Mouse (Mus musculus) kidney, postnatal 36 days (tissue): ENCODE data around the gene Spag17.
"Not testable (repeated sequence)": the region's sequence is repeated elsewhere in the genome, so short reads cannot be mapped to it uniquely, and the experiment has no call there.

Experiments
- DNase-seq, 2 experiments: peaks; one replicate each; pipeline ENCODE4 v3.0.0; 2021 to 2022; ENCODE audit warnings: mixed read lengths in 2 of 2

Gene Spag17

DNA sequence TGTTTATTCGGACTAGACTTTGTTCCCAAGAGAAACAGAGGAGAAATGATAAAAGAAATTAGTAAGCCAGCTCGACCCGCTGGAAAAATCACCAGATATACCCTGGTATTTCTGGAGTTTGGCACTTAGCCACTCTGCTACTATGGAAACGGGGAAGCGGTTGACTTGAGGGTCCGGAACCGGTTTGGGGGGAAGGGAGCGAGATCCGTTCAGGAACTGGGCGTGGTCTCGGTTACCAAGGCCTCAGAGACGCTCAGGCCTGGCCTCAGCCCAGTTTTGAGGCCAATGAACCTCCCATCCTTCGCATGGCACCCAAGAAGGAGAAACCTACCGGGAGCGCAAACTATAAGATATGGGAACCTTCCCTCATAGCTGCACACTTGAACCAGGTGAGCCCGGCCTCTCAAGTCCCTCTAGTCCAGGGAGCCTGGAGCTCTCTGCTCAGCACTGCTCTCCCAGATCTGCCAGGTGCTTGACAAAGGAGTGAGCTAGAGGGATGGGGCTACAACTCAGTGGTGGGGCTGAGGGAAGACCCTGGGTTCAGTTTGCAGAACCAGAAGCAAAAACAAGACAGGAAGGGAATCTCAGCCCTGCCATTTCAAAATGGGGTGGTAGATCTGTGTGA is at the start of gene Spag17:
Gene Spag17 (plus strand): TSS at position 220 of the 625 bp plus-strand sequence.
- peak; percentile 13 to 40 for DNase-seq

DNA sequence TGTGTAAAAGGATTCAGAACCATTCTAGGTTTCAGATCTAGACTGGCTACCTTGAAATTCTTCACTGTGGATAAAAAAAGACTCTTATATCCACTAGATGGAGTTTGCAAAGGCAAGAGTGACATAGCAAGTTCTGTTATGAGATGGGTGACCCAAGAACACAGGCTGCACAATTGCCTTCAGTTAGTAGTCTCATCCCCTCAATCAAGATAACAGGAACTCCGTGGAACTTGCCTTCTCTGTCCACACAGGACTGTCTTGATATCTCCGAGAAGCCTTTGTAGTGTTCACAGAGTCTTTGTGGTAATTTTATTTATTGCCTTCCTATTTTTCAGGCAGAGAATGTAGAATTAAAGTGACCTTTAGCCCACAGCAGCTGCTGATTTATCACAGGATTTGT is 42.9 kb upstream of the Spag17 start:
- no peak for DNase-seq

DNA sequence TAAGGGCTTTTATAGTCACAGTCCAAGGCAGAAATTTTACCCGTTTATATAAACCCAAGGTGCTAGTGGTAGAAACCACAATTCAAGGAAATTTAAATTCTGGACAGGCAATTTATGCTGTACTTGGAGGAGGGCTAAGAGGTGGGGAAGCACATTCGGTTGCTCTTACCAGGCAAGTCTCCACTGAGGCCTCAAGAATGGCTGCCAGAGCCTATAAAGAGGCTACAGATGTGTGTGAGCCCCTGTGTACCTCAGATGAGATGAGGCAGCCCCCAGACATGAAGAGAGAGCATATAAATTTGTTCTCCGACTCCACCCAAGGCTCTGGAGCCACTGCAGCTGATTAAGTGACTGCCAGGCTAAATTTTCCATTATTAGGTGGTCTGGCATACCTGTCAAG is 42.4 kb upstream of the Spag17 start:
- no peak for DNase-seq

DNA sequence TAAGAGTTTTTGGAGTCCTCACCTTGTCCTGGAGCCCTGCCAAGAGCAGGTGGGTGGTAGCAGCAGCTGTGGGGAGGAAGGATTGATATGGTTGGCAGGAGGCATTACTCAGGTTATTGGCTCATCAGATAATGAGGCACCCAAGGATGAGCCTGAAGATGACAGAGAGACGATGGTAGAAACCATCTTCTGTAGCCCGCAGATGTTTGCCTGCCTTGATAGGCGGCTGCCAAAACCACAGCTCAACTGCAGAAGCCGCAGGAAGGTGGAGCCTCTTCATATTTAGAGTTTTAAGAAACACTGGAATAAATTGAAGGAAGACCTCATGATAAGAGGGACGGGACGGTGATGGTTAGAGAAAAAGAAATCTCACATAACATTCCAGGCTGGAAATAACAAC is 42.0 kb upstream of the Spag17 start:
- no peak for DNase-seq

DNA sequence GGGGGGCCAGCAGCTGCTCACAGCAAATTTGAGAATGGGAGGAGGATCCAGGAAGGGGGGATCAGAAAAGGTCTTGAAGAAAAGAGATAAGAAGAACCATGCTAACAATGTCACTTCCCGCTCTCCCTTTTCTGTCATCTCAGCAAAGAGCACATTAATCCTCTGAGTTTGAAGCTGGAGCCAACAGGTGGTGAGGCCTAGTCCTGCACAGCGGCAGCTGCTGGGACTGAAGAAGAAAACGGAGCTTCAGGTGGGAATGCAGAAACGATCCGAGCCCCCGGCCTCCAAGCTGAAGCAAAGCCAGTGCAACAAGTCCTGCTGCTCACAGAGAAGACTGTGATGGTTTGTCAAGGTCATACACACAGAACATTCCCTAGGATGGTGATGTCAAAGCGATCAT is 34.3 kb upstream of the Spag17 start:
- no peak for DNase-seq

DNA sequence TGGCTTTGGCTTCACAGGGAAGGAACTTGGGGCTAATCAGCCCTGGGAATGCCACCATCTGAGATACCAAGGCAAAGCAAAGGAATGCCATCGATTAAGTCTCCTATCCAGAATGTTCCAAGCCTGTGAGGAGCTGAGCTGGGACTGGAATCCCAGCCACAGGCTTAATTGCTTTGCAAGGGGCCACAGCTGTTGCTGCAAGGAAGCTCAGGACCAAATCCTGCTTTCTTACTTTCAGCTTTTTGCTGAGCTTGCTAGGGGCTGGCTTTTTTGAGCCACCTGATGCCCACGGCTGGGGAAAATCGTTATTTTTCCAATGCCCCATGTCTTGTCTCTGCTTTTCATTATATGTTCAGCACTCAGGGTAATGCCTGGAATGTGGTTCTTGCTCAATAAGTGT is 30.6 kb upstream of the Spag17 start:
- DNase-seq, result no peak

DNA sequence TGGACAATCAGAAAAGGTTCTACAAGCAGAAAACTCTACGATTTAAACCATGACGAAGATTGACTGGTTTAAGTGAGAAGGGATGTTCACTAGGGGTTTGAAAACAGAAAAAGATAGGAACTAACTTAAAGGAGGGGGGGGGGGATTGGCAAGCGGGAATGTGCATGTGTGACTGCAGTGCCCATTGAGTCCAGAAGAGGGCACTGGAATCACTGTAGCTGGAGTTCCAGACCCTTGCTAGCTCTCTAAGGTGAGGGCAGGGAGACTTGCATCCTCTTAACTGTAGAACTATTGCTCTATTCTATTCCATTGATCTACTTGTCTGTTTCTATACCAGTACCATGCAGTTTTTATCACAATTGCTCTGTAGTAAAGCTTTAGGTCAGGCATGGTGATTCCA is 26.3 kb upstream of the Spag17 start:
- DNase-seq, result peak in 1 of 2 experiments; percentile 21

DNA sequence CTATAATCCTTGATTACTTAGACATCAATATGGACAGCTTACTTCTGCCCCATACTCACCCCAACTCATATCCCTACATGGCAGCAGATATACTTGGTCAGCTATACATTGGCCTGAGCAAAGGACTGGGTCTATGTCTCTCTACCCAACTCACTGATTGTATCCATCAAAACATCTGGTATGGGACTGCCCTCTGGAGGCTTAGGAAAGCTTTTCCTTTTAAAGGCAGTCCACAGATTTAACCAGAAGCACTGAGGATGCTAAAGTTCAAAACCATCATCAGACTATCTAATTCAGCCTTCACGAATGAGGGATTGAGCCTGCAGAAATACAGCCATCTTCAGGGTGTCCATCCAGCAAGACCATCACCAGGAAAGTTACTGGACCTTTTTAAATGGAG is 20.5 kb upstream of the Spag17 start:
- peak; percentile 3 to 21 for DNase-seq

DNA sequence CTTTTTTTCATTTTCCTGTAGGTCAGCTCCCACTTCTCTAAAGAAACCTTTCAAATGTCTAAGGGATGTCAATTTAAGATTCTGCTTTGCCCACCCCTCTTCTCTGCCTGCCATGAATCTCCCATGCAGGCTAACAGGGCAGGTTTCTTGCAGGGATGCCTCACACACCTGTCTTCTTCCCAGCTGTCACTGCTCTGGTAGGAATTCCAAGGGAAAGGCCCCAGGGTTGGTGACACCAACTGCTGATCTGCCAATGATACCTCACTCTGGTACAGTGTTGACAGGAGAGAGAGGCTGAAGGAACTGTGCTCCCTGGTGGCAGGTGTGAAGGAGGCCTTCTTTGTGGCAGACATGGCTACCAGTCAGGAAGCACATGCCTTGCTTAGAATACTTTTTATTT is 10.1 kb upstream of the Spag17 start:
- no peak for DNase-seq

DNA sequence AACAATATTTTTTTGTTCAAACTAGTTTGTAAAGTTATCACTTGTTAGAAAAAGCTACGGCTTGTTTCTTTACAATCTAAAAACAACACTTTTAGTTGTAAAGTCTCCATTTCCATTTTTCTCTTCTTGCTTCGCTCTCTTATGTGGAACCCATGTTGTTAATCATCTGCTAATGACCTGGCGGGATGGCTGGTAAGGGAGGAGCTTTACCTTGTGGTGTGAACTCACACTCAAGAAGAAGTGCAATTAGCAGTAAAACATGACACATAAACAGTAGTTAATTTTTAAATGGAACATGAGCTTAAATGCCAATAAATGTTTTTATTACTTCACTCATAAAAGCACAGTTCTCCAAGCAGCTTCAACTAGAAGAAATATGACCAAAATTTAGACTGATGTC is 3.7 kb upstream of the Spag17 start:
- peak in 1 of 2 experiments; percentile 8 for DNase-seq

DNA sequence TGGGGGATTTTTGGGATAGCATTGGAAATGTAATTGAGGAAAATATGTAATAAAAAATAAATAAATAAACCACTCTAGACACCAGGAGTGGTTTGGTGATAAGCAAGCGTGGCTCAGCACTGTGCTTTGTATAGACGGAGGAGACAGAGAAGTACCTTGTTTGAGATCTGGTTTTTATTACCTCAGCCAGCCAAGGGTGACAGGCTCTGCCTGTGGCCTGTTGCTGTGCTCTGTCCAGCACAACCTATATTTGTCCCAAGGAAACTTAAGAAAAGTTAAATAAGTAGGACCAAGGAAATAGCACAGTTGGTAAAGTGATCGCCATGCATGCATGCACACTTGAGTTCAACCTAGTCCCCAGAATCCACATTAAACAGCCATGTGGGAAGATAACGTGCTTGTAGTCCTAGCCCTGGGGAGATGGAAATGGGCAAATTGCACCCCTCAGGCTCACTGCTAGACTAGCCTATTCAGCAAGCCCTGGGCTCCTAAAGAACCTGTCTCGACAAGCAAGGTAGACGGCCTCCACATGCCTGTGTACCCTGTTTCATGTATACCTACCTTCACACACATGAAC is 1.1 kb upstream of the Spag17 start:
- DNase-seq, result no peak

DNA sequence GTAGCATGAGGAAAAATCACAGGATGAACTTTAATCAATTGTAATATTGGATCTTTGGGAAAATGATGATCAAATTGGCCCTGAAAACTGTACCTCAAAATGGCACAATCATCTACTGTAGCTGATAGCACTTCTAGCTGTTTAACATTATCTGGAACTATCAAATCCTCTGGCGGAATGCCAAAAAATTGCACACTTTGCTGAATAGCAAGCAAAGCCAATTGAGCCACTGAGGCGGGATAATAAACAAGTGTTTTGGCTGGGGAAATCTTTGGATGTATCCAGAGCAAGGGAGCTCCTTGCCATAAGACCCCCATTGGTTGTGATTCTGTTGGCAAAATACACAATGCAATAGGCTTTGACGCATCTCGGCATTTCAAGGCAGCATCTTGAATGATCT is 9.5 kb downstream of the Spag17 start:
- DNase-seq, result not testable (repeated sequence)

DNA sequence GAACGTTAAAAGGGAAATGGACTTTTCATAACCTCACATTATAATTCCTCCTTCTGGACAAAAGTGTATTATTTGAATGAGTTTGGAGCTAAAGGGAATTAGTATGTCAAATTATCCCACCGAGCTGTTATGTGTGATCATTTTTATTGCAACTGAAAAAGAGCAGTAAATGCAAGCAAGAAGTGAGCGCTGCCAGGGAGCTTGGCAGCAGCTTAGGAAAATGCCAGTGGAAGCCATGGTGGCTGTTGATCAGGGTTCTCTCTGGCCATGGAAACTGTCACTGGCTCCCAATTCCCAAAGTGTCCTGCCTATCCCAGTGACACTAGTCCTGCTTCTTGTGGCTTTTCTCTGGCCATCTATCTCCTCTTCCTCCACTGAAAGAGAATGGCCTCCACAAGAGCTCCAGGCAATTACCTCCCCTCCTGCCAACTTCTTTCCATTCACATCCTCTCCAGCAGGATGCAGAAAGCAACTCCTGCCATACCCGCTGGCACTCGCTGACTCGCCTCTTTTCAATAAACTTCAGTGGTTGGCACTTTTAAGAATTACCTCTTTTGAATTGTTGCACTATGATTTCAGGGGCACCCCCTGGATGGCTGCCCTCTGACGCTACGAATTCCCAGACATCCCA is 28.7 kb downstream of the Spag17 start:
- DNase-seq, result no peak

DNA sequence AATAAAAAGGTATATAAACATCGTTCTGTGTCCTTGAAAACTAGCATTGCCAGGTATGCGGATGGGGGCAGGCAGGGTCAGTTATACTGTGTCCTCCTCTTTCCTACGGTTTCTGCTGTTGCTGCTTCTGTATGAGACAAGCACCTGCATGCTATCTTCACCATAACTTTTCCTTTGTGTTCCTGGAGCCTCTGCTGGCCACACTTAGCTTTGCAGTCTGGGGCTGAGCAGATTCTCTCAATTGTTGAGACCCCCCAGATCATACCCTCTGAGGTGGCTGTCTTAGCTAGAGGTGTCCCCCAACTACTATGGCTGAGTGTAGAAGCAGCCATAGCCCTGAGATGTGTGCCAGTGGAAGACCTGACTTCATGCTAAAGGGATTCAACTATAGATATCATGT is 37.7 kb downstream of the Spag17 start:
- no peak for DNase-seq

DNA sequence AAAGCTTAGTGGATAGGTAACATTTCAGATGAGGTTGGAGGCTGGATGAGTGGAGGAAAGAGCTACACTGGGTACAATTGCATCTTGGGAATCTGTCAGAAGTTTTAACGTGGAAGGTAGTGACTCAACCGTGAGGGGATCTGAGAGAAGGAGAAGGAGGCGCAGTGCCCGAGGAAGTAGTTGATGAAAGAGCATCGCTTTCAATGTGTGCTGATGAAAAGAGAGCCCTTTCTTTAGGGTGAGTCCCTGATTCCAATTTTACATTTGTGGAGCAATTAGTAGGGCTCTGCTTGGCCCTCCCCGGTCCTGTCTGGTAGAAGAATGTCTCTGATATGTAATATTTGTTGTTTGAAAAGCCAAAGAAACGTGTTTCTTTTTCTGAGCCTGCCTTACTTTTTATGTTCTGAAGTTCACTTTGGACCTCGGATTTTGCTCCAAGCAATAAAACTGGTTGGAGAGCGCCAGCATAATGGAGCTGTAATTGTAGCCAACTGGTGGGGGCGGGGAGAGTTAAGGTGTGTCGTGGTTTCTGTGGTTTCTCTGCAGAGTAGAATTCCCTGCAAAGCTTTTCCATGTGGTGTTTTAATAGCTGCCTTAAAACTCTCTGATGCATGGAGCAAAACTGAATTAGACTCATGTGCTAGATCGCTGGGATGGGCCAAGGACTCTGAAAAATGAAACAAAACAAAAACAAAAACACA is 45.9 kb downstream of the Spag17 start:
- DNase-seq, result peak; percentile 64 to 76

DNA sequence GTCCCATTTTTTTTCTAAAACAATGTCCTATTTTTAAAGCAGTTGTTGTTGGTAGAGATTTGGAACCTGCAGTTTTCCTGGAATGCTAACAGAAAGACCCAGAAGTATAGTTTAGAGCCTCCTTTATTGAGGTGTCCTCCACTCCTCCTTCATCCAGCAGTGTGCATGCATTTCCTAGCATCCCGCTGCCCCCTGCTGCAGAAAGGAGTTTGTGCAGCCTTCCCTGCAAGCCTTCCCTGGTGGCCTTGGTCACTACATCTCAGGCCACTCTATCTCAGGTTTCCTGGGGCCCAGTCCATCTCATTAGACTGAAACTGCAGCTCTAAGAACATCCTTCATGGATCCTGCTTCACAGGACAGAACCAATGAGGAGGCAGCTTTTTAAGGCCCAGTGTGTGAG is 51.0 kb downstream of the Spag17 start:
- DNase-seq, result peak; percentile 8 to 61

DNA sequence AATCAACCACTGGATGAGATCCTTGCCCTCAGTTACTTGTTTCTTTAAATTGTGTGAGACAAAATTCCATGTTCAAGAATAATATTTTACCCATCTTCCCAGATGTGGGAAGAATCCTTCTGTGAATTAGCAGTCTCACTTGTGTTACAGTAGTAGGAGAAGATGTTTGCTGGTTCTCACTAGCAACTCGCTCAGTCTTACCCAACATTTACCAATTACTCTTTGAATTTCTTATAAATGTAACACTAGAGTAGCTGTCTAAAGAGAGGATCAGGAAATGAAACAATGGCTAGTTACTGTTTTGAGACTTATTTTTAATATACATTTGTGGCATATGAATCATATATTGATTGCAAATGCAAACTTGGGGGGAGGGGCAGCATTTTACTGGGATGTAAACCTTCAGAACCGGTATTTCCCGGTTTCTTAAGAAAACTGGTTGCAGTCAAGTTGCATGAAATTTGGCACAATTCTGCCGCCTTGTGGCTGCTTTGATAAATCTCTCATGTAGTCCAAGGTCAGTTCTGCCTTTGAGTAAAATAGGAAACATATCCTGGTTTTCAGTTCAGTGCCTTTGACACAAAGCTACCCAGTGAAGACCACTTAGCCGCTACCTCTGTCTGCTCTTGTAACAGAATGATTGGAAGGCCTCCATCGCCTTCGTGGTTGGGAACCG is 53.5 kb downstream of the Spag17 start:
- peak; percentile 45 to 81 for DNase-seq

DNA sequence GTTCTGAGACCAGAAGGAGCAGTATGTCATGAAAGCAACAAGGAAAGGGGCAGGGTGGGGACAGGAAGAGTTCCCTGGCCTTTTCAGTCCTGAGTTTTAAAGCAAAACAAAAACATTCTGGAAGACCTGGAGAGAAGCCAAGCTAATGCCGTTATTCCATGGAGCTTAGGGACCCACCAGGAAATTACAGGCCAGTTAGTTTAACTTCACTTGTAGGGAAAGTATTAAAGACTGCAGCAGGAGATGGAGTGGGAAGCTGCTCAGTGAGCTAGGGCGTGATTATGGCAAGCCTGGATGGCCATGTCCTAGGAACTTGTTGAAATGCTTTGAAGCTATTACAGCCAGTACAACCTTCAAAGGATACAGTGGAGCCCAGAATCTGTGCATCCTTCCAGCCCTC is 60.0 kb downstream of the Spag17 start:
- no peak for DNase-seq

DNA sequence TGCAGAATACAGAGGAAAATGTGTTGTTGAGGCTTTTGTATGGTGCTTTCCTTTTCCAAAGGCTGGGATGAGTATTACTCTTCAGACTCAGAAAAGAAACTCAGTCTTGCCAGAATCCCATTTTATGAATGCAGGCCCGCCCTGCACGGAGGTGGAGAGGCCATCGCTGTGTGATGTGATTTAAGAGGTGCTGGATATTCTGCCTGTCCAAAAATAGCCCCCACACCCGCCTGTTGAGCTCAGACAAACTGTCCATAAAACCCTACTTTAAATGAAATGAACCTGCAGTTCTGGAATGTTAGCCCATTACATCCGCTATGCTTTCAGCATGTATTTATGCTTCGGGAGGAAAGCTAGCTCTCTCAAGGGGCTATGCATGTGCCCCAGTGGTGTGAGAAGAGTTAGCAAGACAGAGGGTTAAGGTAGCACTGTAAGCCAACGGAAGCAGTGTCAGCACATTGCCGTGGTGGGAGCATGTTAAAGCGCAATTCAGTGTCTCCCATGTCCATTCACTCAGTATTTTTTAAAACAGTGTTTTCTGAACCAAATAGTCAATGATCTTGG is 68.9 kb downstream of the Spag17 start:
- DNase-seq, result no peak

DNA sequence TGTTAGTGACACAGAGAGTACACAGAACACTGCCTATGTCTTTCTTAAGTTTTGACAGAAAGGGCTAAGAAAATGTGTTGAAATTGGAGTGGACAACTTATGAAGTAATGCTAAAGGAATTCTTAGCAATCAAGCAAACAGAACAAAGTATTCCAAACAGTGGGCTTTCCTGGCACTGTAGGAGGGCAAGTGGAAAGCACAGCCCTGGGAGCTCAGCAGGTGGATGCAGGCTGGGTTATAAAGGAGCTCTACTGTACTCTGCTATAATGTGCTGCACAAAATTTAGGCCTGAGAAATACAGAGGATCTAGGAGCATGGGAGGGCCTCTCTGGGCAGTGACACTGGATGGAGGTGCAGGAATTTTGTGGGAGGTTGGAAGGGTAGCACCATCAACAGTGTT is 71.3 kb downstream of the Spag17 start:
- no peak for DNase-seq

DNA sequence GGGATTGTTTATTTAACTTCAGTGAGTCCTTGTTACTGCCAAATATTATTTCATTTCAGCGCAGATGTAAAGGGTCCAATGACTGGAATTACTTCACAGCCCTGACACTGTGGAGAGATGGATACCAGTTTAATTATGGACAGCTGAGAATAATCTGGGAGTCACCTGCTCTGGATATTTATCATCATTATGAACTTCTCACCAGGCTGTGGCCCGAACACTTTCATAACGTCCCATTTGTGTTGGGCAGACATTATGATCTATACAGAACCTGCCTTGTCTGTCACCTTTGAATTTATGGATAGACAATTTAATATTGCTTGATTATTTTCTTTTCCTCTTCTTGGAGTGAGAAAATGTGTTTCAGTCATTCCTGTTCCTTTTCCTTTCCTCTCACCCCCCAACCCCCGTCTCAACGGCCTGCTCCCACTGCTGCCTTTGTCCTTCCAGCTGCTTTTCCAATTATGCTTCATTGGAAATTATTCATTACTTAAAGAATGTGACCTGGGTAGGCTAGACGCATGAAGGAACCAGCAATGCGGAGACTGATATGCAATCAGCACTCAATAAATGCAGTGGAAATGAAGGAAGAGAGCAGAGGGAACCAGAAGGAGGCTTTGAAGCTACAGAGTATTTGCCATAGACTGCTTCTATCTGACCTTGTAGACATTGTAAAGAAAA is 74.7 kb downstream of the Spag17 start:
- DNase-seq, result no peak

DNA sequence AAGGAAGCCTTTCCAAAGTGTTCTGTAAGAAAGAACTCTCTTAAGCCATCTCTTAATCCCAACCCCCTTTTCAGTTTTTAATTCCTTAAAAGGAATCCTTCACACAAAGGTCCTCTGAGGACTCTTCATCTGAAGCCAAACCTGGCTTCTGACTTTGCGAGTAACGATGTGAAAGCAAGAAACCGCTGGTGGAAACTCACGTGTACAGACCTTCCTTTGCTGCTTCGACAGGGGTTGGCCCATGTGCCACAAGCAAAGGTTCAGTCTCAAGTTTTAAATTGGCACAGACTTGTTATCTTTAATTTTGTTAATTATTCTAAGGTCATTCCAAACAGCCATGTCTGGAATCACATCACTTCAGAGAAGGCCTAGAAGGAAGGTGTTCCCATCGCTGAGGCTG is 79.1 kb downstream of the Spag17 start:
- no peak for DNase-seq
